ENCODE assay signal across 9 mouse cellular contexts in genomic region chr8:124794486-124794780, GRCm38 (mm10). TPM values are rescaled to one million over a fixed set of nuclear protein-coding genes. Genes with fewer than 3 reads are reported as not detected.
DNase-seq lines count a peak whose midpoint lies in the region; ATAC-seq and TF ChIP-seq lines count a peak whose summit lies in the region.
"Had no signal": no experiment of that assay in that cellular context is flagged by ENCODE, and none has a peak within 500 bp of the region (broad histone marks: within the 10 kb centered on the region; RNA-seq: fewer than 3 reads in every experiment).

No protein-coding gene starts in this region.

- no peak for TF ChIP-seq CTCF in cortical plate, adult 2 months (IDR thresholded peaks at IDR 0.05; ENCODE audit: extremely low read depth, insufficient read depth, low read length)
- TF ChIP-seq CTCF in liver, postnatal 0 days (IDR thresholded peaks at IDR 0.05; ENCODE audit: low read depth), result peak; percentile 41

- H3K36me3 ChIP-seq in megakaryocyte, embryonic 14.5 days (replicated peaks; ENCODE audit: low read length), result no peaks in the 10 kb centered on the region
- no peaks in the 10 kb centered on the region for H3K36me3 ChIP-seq in heart, embryonic 14.5 days (ENCODE audit: control insufficient read depth, insufficient read depth, low read length)
- no peaks in the 10 kb centered on the region for H3K36me3 ChIP-seq in liver, postnatal 0 days (replicated peaks; ENCODE audit: insufficient read depth, low read length)

- H3K4me2 ChIP-seq in heart, embryonic 14.5 days (ENCODE audit: low read length), result peak overlapping the region; percentile 100
- peak overlapping the region; percentile 76; the same call in 1 of the 2 replicates for H3K4me2 ChIP-seq in liver, postnatal 0 days (ENCODE audit: low read depth, low read length)

- H3K9ac ChIP-seq in heart, embryonic 14.5 days (ENCODE audit: low read length), result no peak overlapping the region
- no peak overlapping the region for H3K9ac ChIP-seq in liver, postnatal 0 days (replicated peaks)

- no peak overlapping the region for H3K27ac ChIP-seq in cortical plate, adult 2 months (ENCODE audit: insufficient read depth, low read length)
- no peak overlapping the region for H3K27ac ChIP-seq in heart, embryonic 14.5 days (replicated peaks in 1 of 2; ENCODE audit: control insufficient read depth in 1 of 2, insufficient read depth in 1 of 2, low read depth in 2 of 2, low read length in 2 of 2)
- no peak overlapping the region for H3K27ac ChIP-seq in liver, postnatal 0 days (ENCODE audit: low read depth)

- H3K27me3 ChIP-seq in megakaryocyte, embryonic 14.5 days (replicated peaks), result peaks cover 96% of the 10 kb centered on the region
- peaks cover 45% of the 10 kb centered on the region for H3K27me3 ChIP-seq in heart, embryonic 14.5 days (ENCODE audit: control insufficient read depth, insufficient read depth, low read length)
- peaks cover 55% of the 10 kb centered on the region for H3K27me3 ChIP-seq in liver, postnatal 0 days (ENCODE audit: insufficient read depth, low read length)

- no peak for TF ChIP-seq EP300 in liver, postnatal 0 days (IDR thresholded peaks at IDR 0.05; ENCODE audit: low read depth)

- peaks cover 30% of the 10 kb centered on the region for H3K4me1 ChIP-seq in megakaryocyte, embryonic 14.5 days
- 0 out of 2 replicates have a peak, but pooled peaks cover 2% of the 10 kb centered on the region for H3K4me1 ChIP-seq in cortical plate, adult 2 months (ENCODE audit: control insufficient read depth, insufficient read depth, low read length)
- peaks cover 12 to 25% of the 10 kb centered on the region in 2 experiments for H3K4me1 ChIP-seq in heart, embryonic 14.5 days (ENCODE audit: control insufficient read depth in 2 of 2, insufficient read depth in 2 of 2, low read length in 2 of 2)
- peaks cover 25% of the 10 kb centered on the region for H3K4me1 ChIP-seq in liver, postnatal 0 days (ENCODE audit: insufficient read depth)

- H3K4me3 ChIP-seq in megakaryocyte, embryonic 14.5 days (replicated peaks), result peak overlapping the region; percentile 48
- H3K4me3 ChIP-seq in cortical plate, adult 2 months (ENCODE audit: insufficient read depth, low read length), result peak overlapping the region; percentile 55
- H3K4me3 ChIP-seq in heart, embryonic 14.5 days (ENCODE audit: control insufficient read depth in 1 of 2, insufficient read depth in 1 of 2, low read depth in 1 of 2, low read length in 2 of 2), result peak overlapping the region; percentile 38 to 70
- peak overlapping the region; percentile 49; the same call in 1 of the 2 replicates for H3K4me3 ChIP-seq in liver, postnatal 0 days (ENCODE audit: low read depth, low read length)

- no peak for TF ChIP-seq POLR2A in cortical plate, adult 2 months (IDR thresholded peaks at IDR 0.05; ENCODE audit: extremely low read depth, insufficient read depth, low read length)

- ATAC-seq in megakaryocyte, adult 5-6 weeks (ENCODE audit: poor library complexity, severe bottlenecking), result no peak
- no peak for ATAC-seq in heart, embryonic 14.5 days (ENCODE audit: insufficient number of reproducible peaks, insufficient read depth, low FRiP score, low read depth)
- no peak for ATAC-seq in liver, postnatal 0 days

- H3K9me3 ChIP-seq in megakaryocyte, embryonic 14.5 days, result peaks cover 11% of the 10 kb centered on the region
- H3K9me3 ChIP-seq in heart, embryonic 14.5 days (ENCODE audit: control insufficient read depth, low read length), result no peaks in the 10 kb centered on the region
- H3K9me3 ChIP-seq in liver, postnatal 0 days (ENCODE audit: low read length), result no peaks in the 10 kb centered on the region

- peak; percentile 78 to 82 for DNase-seq in kidney, postnatal 4 days
- DNase-seq in liver, postnatal 0 days, result peak; percentile 51
- DNase-seq in ovary, postnatal 10 days (ENCODE audit: low spot score), result peak; percentile 18
- DNase-seq in thymus, postnatal 14 days, result peak; percentile 55

- WGBS in heart, embryonic 14.5 days, result under 1% methylated on average over 24 of the region's 25 CpGs
- under 1% methylated on average over 25 of the region's 25 CpGs for WGBS in liver, postnatal 0 days (ENCODE audit: insufficient replicate concordance)

RNA-seq across cellular contexts. Expression of gene Trim67, which starts 1.5 kb away (rescaled TPM):
- 0.09 TPM in 1 of 2 replicates, not detected in the other for polyA plus RNA-seq in megakaryocyte, embryonic 14.5 days (2012; ENCODE audit: insufficient read depth, low replicate concordance)
- not detected in 2 replicates for total RNA-seq in megakaryocyte, adult 5-6 weeks (2015)
- 0.04 TPM in 1 of 2 replicates, not detected in the other for total RNA-seq in megakaryocyte, adult 5-6 weeks (2017)
- polyA plus RNA-seq in cortical plate, adult 2 months (2012; rRNA removed), result 1.3 and 1.4 TPM in 2 replicates
- polyA plus RNA-seq in heart, embryonic 14.5 days (2014; fragmentation: Nextera tagmentation; extraction: Ambion mirVana), result 0.16 and 0.22 TPM in 2 replicates
- 0.05 and 0.06 TPM in 2 replicates for polyA plus RNA-seq in liver, postnatal 0 days (2015; fragmentation: Nextera tagmentation; extraction: Ambion mirVana)
- total RNA-seq: liver, adult 2 months had no signal
- polyA plus RNA-seq: liver, adult 2 months had no signal

RNA-seq across cellular contexts. Expression of gene Fam89a, which starts 42.8 kb away (rescaled TPM):
- polyA plus RNA-seq in megakaryocyte, embryonic 14.5 days (2012; ENCODE audit: insufficient read depth, low replicate concordance), result not detected in 2 replicates
- total RNA-seq in megakaryocyte, adult 5-6 weeks (2015), result 0.98 and 1.3 TPM in 2 replicates
- total RNA-seq in megakaryocyte, adult 5-6 weeks (2017), result 0.33 TPM in 1 of 2 replicates, not detected in the other
- 1.1 and 1.7 TPM in 2 replicates for polyA plus RNA-seq in cortical plate, adult 2 months (2012; rRNA removed)
- 1.2 and 1.7 TPM in 2 replicates for polyA plus RNA-seq in heart, embryonic 14.5 days (2014; fragmentation: Nextera tagmentation; extraction: Ambion mirVana)
- polyA plus RNA-seq in liver, postnatal 0 days (2015; fragmentation: Nextera tagmentation; extraction: Ambion mirVana), result 3.7 and 5.6 TPM in 2 replicates

Comparison
In these comparisons a context has a peak if more than half of its experiments do, and no peak if none do; other contexts are left out.
1. DNase-seq: peak in every context shown above with its lines; median percentile 80 in kidney, postnatal 4 days; 55 in thymus, postnatal 14 days; 51 in liver, postnatal 0 days; 18 in ovary, postnatal 10 days.